Mouse (Mus musculus): ENCODE results near the gene Zfp945.

- TF ChIP-seq POLR2A (IDR thresholded peaks at IDR 0.05; ENCODE audit: control insufficient read depth, low read depth, low read length), result no peak
- no peak for TF ChIP-seq CTCF (IDR thresholded peaks at IDR 0.05; ENCODE audit: control insufficient read depth, insufficient read depth, insufficient replicate concordance, low read depth, low read length)
Measured at GRCm38 (mm10) chr17:22876316-22876715, 9.4 kb upstream of the Zfp945 start.

Data from testis, adult 2 months (tissue).